Mouse (Mus musculus) fat pad, adult 2 months (tissue): Measurements from ENCODE around the gene Pifo.

Source experiments
- DNase-seq: peaks from one replicate; pipeline ENCODE4 v3.0.0-alpha.2; 2011; ENCODE audit warnings: low read depth, low spot score; ENCODE audit errors: extremely low read depth

Pifo gene

GRCm38 (mm10) chr3:105958204-105958603, 56.2 kb downstream of the Pifo start:
- DNase-seq = no peak

GRCm38 (mm10) chr3:105957235-105957634, 57.2 kb downstream of the Pifo start:
- no peak for DNase-seq

GRCm38 (mm10) chr3:105951348-105951747, 63.1 kb downstream of the Pifo start:
- DNase-seq = no peak
